Mouse (Mus musculus) v-Abl transformed pro-B cells (cell line): Measurements from ENCODE around the gene Pgd.
"Not testable (repeated sequence)": the region's sequence is repeated elsewhere in the genome, so short reads cannot be mapped to it uniquely, and the experiment has no call there.

Experiments used
- in situ Hi-C, 2 experiments: fragments of 400-800 bp; cut with MboI; formaldehyde crosslinking; loops; one replicate each; pipeline ENCODE4 v1.15.1; 2025; ENCODE audit not compliant: unreplicated experiment in 2 of 2

Gene Pgd

DNA sequence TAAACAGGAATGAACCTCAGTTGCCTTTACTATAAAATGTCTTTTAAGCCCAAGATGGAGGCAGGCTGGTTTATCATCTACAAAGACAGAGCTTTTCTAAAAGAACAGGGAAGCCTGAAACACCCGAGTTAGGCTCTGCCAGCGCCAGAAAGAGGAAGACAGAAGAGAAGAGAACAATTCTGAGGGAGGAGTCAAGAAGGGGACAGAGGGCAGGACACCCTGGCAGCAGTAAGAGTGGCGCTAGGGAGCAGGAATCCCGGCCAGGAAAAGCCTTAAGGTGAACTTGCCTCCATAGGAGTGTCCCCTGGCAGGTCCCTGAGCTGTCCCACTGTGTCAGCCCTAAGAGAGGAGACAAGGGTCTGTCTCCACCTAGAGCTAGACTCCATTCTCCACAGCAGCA lies 23.0 kb downstream of the Pgd start:
- in situ Hi-C loops: loop anchor here (5.0 to 25.0 kb wide), 10 partner anchors 161 to 969 kb away; partner anchors contain the start of genes Kif1b (in 1 of the 2), Rbp7 (in 1 of the 2), Slc2a5 (in 1 of the 2) and Ube4b (in 1 of the 2)

- in situ Hi-C loops: loop anchor here (5.0 to 25.0 kb wide), 4 partner anchors 61 to 974 kb away; partner anchors contain the start of genes Slc2a5 (in 1 of the 2) and Ube4b (in 1 of the 2)
These were observed 28.1 kb downstream of the Pgd start for GRCm38 (mm10) chr4:149138515-149138914.

- in situ Hi-C loops: loop anchor here (5.0 to 25.0 kb wide), 4 partner anchors 60 to 975 kb away; partner anchors contain the start of genes Slc2a5 (in 1 of the 2) and Ube4b (in 1 of the 2)
These were observed 29.4 kb downstream of the Pgd start, which contains the start of gene Cenps for GRCm38 (mm10) chr4:149136982-149137770. Gene Cenps (minus strand): TSS chr4:149137629.

DNA sequence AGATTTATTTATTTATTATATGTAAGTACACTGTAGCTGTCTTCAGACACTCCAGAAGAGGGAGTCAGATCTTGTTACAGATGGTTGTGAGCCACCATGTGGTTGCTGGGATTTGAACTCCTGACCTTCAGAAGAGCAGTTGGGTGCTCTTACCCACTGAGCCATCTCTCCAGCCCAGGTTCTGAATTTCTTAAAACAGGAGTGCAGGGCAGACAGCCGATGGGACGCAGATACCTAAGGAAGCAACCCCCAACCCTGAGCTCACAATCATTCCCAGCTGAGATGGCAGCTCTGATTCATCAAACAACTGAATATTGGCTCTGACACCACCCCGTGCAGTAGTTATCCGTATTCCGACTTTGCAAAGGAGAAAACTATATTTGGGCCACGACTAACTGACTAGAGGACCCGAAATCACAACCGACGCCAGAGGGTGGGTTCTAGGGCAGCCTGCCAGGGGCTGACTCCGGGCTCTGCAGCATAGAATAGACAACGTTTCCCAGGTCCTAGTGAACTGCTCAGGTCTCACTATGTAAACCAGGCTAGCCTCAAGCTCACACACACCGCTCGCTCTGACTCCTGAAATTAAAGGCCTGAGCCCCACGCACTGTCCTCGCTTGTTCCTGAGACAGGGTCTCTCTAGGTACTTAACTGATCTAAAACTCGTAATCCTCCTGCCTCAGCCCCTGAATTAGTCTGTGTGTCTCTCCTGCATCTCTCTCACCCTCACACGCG lies 30.3 kb downstream of the Pgd start:
- in situ Hi-C loops: loop anchor here (5.0 to 25.0 kb wide), 4 partner anchors 59 to 976 kb away; partner anchors contain the start of genes Slc2a5 (in 1 of the 2) and Ube4b (in 1 of the 2)

DNA sequence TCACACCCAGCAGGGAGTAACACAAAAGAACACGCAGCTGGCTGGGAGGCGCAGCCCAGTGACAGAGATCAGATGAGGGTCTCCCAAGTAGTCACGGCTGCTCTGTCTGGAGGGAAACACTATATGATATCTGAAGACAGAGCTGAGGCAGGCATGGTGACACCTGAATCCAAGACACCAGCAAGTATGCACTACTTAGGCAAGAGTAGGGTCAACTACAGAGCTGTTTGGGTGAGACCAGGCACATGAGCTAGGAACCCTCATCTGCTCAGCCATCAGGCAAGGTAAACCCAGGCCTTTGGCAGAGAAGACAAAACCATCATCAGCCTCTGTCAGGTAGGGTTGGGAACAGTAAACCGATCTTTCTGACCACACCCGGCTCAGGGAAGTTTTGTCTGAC lies 33.2 kb downstream of the Pgd start:
- in situ Hi-C loops: loop anchor here (5.0 to 25.0 kb wide), 3 partner anchors 41 to 979 kb away; partner anchors contain the start of genes Slc2a5 (in 1 of the 2) and Ube4b (in 1 of the 2)

DNA sequence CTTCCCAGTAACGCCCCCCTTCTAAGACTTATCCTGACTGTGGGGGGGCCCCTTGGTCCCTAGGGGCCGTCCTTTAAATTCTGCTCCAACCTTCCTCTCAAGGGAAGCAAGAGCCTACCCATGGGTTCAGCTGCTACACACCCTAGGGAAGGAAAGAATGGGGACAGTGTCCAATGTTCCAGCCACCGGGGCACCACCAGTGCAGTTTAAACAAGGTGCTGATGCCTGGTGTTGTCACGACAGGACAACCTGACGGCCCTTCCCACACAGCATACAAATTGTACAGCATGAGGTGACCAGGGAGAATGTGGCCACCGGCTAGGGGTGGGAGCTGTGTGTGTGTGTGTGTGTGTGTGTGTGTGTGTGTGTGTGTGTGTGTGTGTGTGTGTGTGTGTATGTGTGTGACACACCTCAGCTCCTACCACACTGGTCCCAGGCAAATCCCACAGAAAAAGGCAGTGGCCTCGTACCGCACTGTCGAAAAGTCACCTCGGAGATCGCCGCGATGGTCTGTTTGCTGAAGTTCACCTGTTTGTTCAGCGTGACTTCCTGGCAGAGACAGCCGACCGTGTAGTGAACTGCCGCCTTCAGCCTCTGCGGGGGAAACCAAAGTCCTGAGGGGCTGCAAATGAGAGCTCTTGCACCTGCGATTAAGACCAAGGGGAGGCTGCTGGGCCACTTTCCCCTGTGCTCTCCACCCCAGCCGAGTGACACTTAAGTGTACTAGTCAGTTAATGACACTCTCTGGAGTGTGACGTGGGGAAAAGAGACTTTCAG lies 34.6 kb downstream of the Pgd start:
- in situ Hi-C loops: loop anchor here (5.0 to 25.0 kb wide), 3 partner anchors 40 to 980 kb away; partner anchors contain the start of genes Slc2a5 (in 1 of the 2) and Ube4b (in 1 of the 2)

DNA sequence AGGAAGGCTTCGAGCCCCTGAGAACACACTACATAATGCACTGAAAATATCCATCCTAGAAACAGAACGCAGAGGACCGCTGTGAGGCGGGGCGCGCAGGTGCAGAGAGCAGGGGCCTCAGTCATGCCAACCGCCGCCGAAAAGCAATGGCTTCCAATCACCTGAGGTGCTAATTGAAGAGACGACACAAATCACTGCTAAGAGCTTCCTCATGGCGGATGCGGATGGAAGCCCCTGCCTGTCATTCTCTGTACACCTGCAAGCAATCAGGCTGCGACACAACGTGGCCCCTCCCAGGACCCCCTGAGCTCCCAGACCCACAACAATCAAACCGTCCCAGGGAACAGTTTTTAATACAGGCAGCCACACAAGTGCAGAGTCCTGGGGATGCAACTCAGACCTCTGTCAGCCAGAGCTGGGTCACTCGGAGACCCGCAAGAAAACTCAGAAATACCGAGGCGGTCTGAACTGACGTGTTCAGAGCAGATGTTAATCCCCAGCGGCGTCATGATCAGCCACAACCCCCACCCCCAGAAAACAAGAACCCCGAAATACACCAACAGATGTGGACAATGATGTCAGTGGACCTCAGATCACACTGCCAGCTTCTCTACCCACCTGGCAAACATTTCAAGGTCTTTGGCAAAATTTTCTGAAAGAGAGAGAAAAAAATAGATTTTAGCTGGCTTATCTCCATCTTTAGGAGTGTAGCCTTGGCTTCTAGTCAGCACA lies 35.4 kb downstream of the Pgd start:
- in situ Hi-C loops: loop anchor here (5.0 to 25.0 kb wide), 3 partner anchors 39 to 981 kb away; partner anchors contain the start of genes Slc2a5 (in 1 of the 2) and Ube4b (in 1 of the 2)

DNA sequence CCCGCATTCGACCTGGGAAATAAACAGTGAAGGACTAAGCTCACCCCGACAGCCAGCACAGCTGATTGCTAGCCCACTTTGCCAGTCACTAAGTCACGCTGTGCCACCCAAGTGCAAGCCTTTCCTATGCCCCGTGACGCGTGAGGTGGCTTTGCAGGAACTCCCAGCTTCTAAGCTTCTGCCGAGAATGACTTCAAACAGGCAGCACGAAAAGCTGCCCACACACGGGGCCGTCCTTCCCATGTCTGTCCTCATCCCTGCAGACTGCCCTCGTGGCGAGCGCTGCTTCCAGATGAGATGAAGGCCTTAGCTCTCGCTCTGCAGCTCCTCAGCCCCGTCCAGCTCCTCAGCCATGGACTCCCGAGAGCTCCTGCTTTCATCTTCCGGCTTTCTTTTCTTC lies 38.1 kb downstream of the Pgd start:
- in situ Hi-C loops: loop anchor here (25.0 kb wide), 2 partner anchors 309 to 984 kb away; partner anchors contain the start of genes Slc2a5 (in 1 of the 2) and Ube4b (in 1 of the 2)

- in situ Hi-C loops: loop anchor here (25.0 kb wide), 2 partner anchors 311 to 986 kb away; partner anchors contain the start of genes Slc2a5 (in 1 of the 2) and Ube4b (in 1 of the 2)
These were observed 39.9 kb downstream of the Pgd start, which contains the start of gene Cort for GRCm38 (mm10) chr4:149126663-149127062. Gene Cort (minus strand): TSS chr4:149126763.

GRCm38 (mm10) chr4:149126115-149126509 lies 40.5 kb downstream of the Pgd start:
- in situ Hi-C loops: loop anchor here (25.0 kb wide), 2 partner anchors 311 to 986 kb away; partner anchors contain the start of genes Slc2a5 (in 1 of the 2) and Ube4b (in 1 of the 2)

DNA sequence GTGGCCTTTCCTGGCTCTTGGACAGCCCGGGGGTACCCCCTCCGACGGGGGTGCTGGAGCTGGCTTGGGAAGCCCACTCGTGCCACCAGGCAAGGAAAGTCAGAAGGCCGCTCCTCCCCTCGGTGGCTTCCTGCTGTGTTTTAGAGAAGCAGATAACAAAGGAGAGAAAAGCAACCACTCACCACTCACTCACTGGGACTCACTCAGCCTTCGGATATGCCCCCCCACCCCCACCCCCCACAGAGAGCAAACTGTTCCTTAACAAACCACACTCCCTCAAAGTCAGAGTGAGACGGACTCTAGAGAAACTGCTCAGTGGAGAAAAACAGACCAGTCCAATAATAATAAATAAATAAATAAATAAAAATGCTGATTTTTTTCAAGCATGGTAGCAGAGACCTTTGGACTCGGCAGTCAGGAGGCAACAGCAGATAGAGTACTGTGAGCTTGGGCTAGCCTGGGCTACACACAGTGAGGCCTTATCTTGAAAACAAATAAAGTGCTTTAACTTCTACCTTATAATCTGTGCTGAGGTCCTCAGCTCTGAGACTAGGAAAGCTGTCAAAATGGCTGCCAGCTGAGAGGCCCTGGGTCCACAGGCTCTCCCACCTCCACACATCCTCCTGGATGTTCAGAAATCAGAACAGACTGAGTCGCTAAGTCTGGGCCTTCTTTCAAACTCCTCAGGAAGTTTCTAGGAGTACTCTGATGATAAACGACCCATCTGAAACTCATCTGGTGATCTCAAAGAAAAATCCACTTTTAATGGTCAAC lies 41.0 kb downstream of the Pgd start:
- in situ Hi-C loops: loop anchor here (25.0 kb wide), 2 partner anchors 312 to 987 kb away; partner anchors contain the start of genes Slc2a5 (in 1 of the 2) and Ube4b (in 1 of the 2)

DNA sequence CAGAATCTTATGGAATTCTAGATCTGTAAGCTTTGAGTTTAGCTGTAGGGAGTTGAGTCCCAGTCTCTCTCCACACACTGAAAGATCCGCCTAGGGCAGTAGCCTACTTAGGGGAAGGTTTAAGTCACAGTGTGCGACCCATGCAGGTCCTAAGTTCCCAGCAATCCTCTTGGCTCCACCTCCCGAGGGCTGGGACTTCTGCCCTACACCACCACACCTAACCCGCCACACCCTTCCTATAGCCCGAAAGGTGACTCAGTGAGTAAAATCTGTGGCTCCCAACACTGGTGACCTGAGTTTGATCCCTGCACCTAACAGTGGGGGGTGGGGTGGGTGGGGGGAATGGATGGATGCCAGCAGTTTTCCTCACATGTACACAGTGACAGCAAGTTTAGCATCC lies 43.1 kb downstream of the Pgd start:
- in situ Hi-C loops: no loop called here

DNA sequence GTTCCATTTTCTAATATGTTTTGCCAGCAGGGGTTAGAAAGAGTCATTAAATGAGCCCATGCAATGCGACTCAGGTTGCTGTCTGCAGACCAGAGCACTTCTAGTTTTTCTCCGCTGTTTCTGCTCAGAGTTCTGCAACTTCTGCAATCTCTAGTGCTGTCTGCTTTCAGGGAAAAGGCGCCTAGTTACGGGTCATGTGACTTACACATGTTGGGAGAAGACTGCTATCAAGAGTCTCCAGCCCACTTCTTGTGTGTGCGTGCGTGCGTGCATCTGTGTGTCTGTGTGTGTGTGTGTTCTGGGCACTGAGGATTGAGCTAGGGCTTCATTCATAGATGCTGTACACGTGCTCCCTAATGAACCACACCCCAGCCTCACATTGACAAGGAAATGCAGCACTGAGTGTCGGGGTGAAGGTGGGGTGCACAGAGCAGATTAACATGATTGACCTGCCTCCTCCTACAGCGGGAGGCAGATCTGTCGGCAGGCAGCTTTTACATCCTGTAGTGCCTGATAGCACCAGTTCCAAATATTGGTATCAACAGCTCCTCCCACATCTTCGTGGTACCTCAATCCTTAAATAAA lies 46.5 kb downstream of the Pgd start:
- in situ Hi-C loops: not testable (repeated sequence)

GRCm38 (mm10) chr4:149103875-149104561 lies 62.6 kb downstream of the Pgd start, which contains the start of gene Dffa:
Gene Dffa (plus strand): TSS chr4:149104146.
- in situ Hi-C loops: no loop called here

DNA sequence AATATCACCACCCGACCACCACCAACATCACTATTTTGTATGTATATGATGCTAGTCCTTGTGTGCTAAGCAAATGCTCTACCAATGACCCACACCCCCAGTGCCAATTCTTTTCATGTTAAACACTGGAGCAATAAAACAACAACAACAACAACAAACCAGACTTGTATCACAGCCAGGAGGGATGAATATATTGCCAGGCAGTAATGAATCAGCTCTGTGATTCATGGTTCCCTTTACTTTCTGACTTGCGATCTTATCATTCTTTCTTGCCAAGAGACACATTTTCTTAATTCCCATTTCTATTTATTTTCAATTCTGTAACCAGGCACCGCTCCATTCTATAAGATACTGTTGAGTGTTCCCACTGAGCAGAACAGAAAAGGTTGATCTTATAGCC lies 65.1 kb downstream of the Pgd start:
- in situ Hi-C loops: no loop called here

- in situ Hi-C loops: not testable (repeated sequence)
These were observed 66.1 kb downstream of the Pgd start for GRCm38 (mm10) chr4:149100449-149100848.
